Mouse (Mus musculus) v-Abl transformed pro-B cells (cell line): Measurements from ENCODE around the gene Gm14403.
"Not testable (repeated sequence)": the region's sequence is repeated elsewhere in the genome, so short reads cannot be mapped to it uniquely, and the experiment has no call there.

Experiments
- in situ Hi-C, 2 experiments: fragments of 400-800 bp; cut with MboI; formaldehyde crosslinking; loops; one replicate each; pipeline ENCODE4 v1.15.1; 2025; ENCODE audit not compliant: unreplicated experiment in 2 of 2

Gene Gm14403

GRCm38 (mm10) chr2:177498067-177498466 lies at the start of gene Gm14403:
Gm14403 (plus strand) TSS chr2:177498215.
- in situ Hi-C loops = not testable (repeated sequence)

GRCm38 (mm10) chr2:177464676-177465075 lies 33.3 kb upstream of the Gm14403 start, which contains the start of gene Zfp970:
Zfp970 (plus strand) TSS chr2:177464733.
- in situ Hi-C loops = not testable (repeated sequence)

- in situ Hi-C loops = not testable (repeated sequence)
These were observed 29.8 kb upstream of the Gm14403 start for GRCm38 (mm10) chr2:177468222-177468621.

GRCm38 (mm10) chr2:177472261-177472660 lies 25.8 kb upstream of the Gm14403 start:
- in situ Hi-C loops = not testable (repeated sequence)

- in situ Hi-C loops = not testable (repeated sequence)
These were observed 16.0 kb upstream of the Gm14403 start for GRCm38 (mm10) chr2:177481971-177482370.

- in situ Hi-C loops = not testable (repeated sequence)
These were observed 14.6 kb upstream of the Gm14403 start for GRCm38 (mm10) chr2:177483238-177483948.

- in situ Hi-C loops = not testable (repeated sequence)
These were observed 1.2 kb downstream of the Gm14403 start for GRCm38 (mm10) chr2:177499182-177499581.

- in situ Hi-C loops = not testable (repeated sequence)
These were observed 7.2 kb downstream of the Gm14403 start for GRCm38 (mm10) chr2:177505211-177505719.

GRCm38 (mm10) chr2:177511381-177511780 lies 13.4 kb downstream of the Gm14403 start:
- in situ Hi-C loops = not testable (repeated sequence)

GRCm38 (mm10) chr2:177511972-177512371 lies 14.0 kb downstream of the Gm14403 start:
- in situ Hi-C loops = not testable (repeated sequence)

- in situ Hi-C loops = not testable (repeated sequence)
These were observed 16.0 kb downstream of the Gm14403 start for GRCm38 (mm10) chr2:177513991-177514479.

GRCm38 (mm10) chr2:177517746-177518145 lies 19.7 kb downstream of the Gm14403 start:
- in situ Hi-C loops = not testable (repeated sequence)

- in situ Hi-C loops = not testable (repeated sequence)
These were observed 20.3 kb downstream of the Gm14403 start for GRCm38 (mm10) chr2:177518354-177518753.

- in situ Hi-C loops = not testable (repeated sequence)
These were observed 20.9 kb downstream of the Gm14403 start for GRCm38 (mm10) chr2:177518960-177519359.

GRCm38 (mm10) chr2:177520035-177520434 lies 22.0 kb downstream of the Gm14403 start:
- in situ Hi-C loops = no loop called here

GRCm38 (mm10) chr2:177523061-177523460 lies 25.0 kb downstream of the Gm14403 start:
- in situ Hi-C loops = no loop called here

- in situ Hi-C loops = not testable (repeated sequence)
These were observed 25.7 kb downstream of the Gm14403 start for GRCm38 (mm10) chr2:177523674-177524073.

- in situ Hi-C loops = not testable (repeated sequence)
These were observed 26.2 kb downstream of the Gm14403 start for GRCm38 (mm10) chr2:177524171-177524570.

GRCm38 (mm10) chr2:177535876-177536275 lies 37.9 kb downstream of the Gm14403 start:
- in situ Hi-C loops = no loop called here

- in situ Hi-C loops = not testable (repeated sequence)
These were observed 39.1 kb downstream of the Gm14403 start for GRCm38 (mm10) chr2:177537141-177537540.

GRCm38 (mm10) chr2:177537717-177538116 lies 39.7 kb downstream of the Gm14403 start:
- in situ Hi-C loops = not testable (repeated sequence)

- in situ Hi-C loops = not testable (repeated sequence)
These were observed 57.2 kb downstream of the Gm14403 start for GRCm38 (mm10) chr2:177555261-177555660.
